Mouse (Mus musculus) testis, postnatal 14 days (tissue): ENCODE results near the gene Gm3139.
"Not testable (repeated sequence)": the region's sequence is repeated elsewhere in the genome, so short reads cannot be mapped to it uniquely, and the experiment has no call there.

Experiments used
- DNase-seq: peaks from one replicate; pipeline ENCODE4 v3.0.0; 2021; ENCODE audit warnings: low spot score

The Gm3139 gene

DNA sequence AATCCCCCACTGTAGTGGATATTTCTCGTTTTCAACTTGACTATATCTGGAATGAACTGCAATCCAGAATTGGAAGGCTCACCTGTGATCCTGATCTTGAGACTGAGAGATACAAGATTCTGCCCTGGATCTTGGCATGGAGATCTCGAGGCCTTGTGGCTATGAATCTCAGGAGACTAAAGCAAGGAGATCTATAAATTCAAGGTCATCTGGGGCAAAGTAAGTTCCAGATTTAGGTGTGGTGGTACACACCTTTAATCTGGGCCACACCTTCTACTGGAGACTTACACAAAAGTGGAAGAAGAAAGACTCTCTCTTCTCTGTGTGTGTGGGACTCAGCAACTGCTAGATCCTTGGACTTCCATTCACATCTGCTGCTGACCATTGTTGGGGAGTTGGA, at the start of gene Gm3139:
Gm3139 (plus strand) TSS at position 301 of the 400 bp plus-strand sequence.
- not testable (repeated sequence) for DNase-seq
